Comparison of ENCODE assay signal across 39 mouse cellular contexts in genomic region chr7:45988344-45988743, GRCm38 (mm10). TPM values are rescaled to one million over a fixed set of nuclear protein-coding genes. Genes with fewer than 3 reads are reported as not detected.
"Had no signal": no experiment of that assay in that cellular context is flagged by ENCODE, and none has a peak within 500 bp of the region (broad histone marks: within the 10 kb centered on the region; RNA-seq: fewer than 3 reads in every experiment).

No protein-coding gene starts in this region.

- H3K9me3 ChIP-seq: heart, embryonic 10.5 days; heart, embryonic 12.5 days; heart, embryonic 13.5 days; heart, embryonic 15.5 days; hindbrain, embryonic 10.5 days; hindbrain, embryonic 12.5 days; hindbrain, embryonic 13.5 days; hindbrain, embryonic 15.5 days; kidney, embryonic 15.5 days had no signal

- H3K4me1 ChIP-seq: heart, embryonic 10.5 days; heart, embryonic 12.5 days; heart, embryonic 13.5 days; heart, embryonic 15.5 days; hindbrain, embryonic 12.5 days; hindbrain, embryonic 13.5 days; hindbrain, embryonic 15.5 days; kidney, embryonic 15.5 days had no signal

- ATAC-seq: hindbrain, embryonic 16.5 days; hindbrain, postnatal 0 days; inflammation-experienced regulatory T-cells, adult 6 months had no signal

- H3K36me3 ChIP-seq: heart, embryonic 10.5 days; heart, embryonic 12.5 days; heart, embryonic 13.5 days; heart, embryonic 15.5 days; hindbrain, embryonic 10.5 days; hindbrain, embryonic 12.5 days; hindbrain, embryonic 13.5 days; hindbrain, embryonic 15.5 days; kidney, embryonic 15.5 days had no signal

- DNase-seq: heart, adult 18-20 months; heart, adult 2 months; heart, postnatal 10 days; heart, postnatal 14 days; heart, postnatal 36 days; heart, postnatal 4 days; kidney, adult 11 months; kidney, adult 18-20 months; kidney, adult 2 months; kidney, adult 8-10 months; kidney, adult 9 months; kidney, postnatal 10 days; kidney, postnatal 14 days; kidney, postnatal 25 days; kidney, postnatal 36 days; kidney, postnatal 4 days; layer of hippocampus, adult 9-11 months; layer of hippocampus, postnatal 36 days had no signal

- H3K9ac ChIP-seq: heart, embryonic 12.5 days; heart, embryonic 13.5 days; heart, embryonic 15.5 days; hindbrain, embryonic 12.5 days; hindbrain, embryonic 13.5 days; hindbrain, embryonic 14.5 days; hindbrain, embryonic 15.5 days; kidney, embryonic 15.5 days had no signal

- H3K4me3 ChIP-seq: heart, adult 2 months; heart, embryonic 10.5 days; heart, embryonic 12.5 days; heart, embryonic 13.5 days; heart, embryonic 15.5 days; hindbrain, embryonic 10.5 days; hindbrain, embryonic 12.5 days; hindbrain, embryonic 13.5 days; hindbrain, embryonic 15.5 days; kidney, embryonic 15.5 days; layer of hippocampus, adult 2 months had no signal

- H3K4me2 ChIP-seq: heart, embryonic 11.5 days; heart, embryonic 12.5 days; heart, embryonic 13.5 days; heart, embryonic 15.5 days; hindbrain, embryonic 12.5 days; hindbrain, embryonic 13.5 days; hindbrain, embryonic 14.5 days; hindbrain, embryonic 15.5 days; kidney, embryonic 15.5 days had no signal

- H3K27ac ChIP-seq: heart, adult 2 months; heart, embryonic 10.5 days; heart, embryonic 13.5 days; heart, embryonic 15.5 days; hindbrain, embryonic 10.5 days; hindbrain, embryonic 12.5 days; hindbrain, embryonic 13.5 days; hindbrain, embryonic 14.5 days; hindbrain, embryonic 15.5 days; hindbrain, postnatal 0 days; kidney, embryonic 15.5 days; kidney, postnatal 0 days; layer of hippocampus, adult 2 months had no signal

- H3K27me3 ChIP-seq: hindbrain, embryonic 12.5 days; hindbrain, embryonic 15.5 days; kidney, embryonic 15.5 days had no signal

RNA-seq across cellular contexts. Expression of gene Abcc6, which starts 41.8 kb away (rescaled TPM):
- total RNA-seq: heart, adult 18-20 months; heart, adult 2 months; heart, adult 8-10 months; heart, postnatal 10 days; heart, postnatal 25 days; heart, postnatal 36 days; heart, postnatal 4 days; hematopoietic stem cell, adult 5-6 weeks had no signal
- polyA plus RNA-seq: heart, embryonic 14.5 days; heart, embryonic 15.5 days; heart, postnatal 0 days; inflammation-experienced regulatory T-cells, adult 6 months had no signal
